Mouse (Mus musculus) forebrain, embryonic 13.5 days (tissue): ENCODE results near the gene Ddx46. TPM values are rescaled to one million over a fixed set of nuclear protein-coding genes. Genes with fewer than 3 reads are reported as not detected.
A peak's percentile ranks its signal among the peaks of the same experiment; 100 is the strongest.
"Not testable (repeated sequence)": the region's sequence is repeated elsewhere in the genome, so short reads cannot be mapped to it uniquely, and the experiment has no call there.

Experiments
- ATAC-seq: fragments of 200-750 bp; cut with Nextera tagmentation; 2 replicates; pipeline ENCODE4 v1.8.0; 2017
- H3K27ac ChIP-seq: fragments of 300-500 bp; sonication (generic); 2 replicates; pipeline ENCODE4 v1.5.1; 2015; ENCODE audit warnings: inconsistent platforms, mild to moderate bottlenecking, moderate library complexity
- H3K27me3 ChIP-seq: fragments of 300-500 bp; sonication (generic); 2 replicates; pipeline ENCODE4 v1.6.1; 2015; ENCODE audit warnings: mild to moderate bottlenecking, inconsistent platforms
- H3K36me3 ChIP-seq: fragments of 300-500 bp; sonication (generic); 2 replicates; pipeline ENCODE4 v1.6.1; 2015; ENCODE audit warnings: mild to moderate bottlenecking, inconsistent platforms; ENCODE audit not compliant: poor library complexity, severe bottlenecking
- H3K4me1 ChIP-seq: fragments of 300-500 bp; sonication (generic); 2 replicates; pipeline ENCODE4 v1.6.1; 2015; ENCODE audit warnings: inconsistent platforms
- H3K4me2 ChIP-seq: fragments of 300-500 bp; sonication (generic); 2 replicates; pipeline ENCODE4 v1.6.1; 2015; ENCODE audit warnings: inconsistent platforms, mild to moderate bottlenecking, moderate library complexity
- H3K4me3 ChIP-seq: fragments of 300-500 bp; sonication (generic); 2 replicates; pipeline ENCODE4 v1.5.1; 2015; ENCODE audit warnings: mild to moderate bottlenecking, inconsistent platforms
- H3K9ac ChIP-seq: fragments of 300-500 bp; sonication (generic); 2 replicates; pipeline ENCODE4 v1.6.1; 2015; ENCODE audit warnings: mild to moderate bottlenecking, inconsistent platforms
- H3K9me3 ChIP-seq: fragments of 300-500 bp; sonication (generic); replicated peaks from 2 replicates; pipeline ENCODE4 v1.6.1; 2016; ENCODE audit warnings: inconsistent platforms
- WGBS: fragments of 180-500 bp; shearing (Covaris S2); methylation state at CpG from one replicate; pipeline ENCODE4 v1.1.7; 2015; 5-methylcytosine and 5-hydroxymethylcytosine counted together
- polyA plus RNA-seq: library from polyadenylated mRNA; unstranded; fragments of >200 nt; fragmentation: Nextera tagmentation; extraction: Ambion mirVana; gene quantifications from 2 replicates; pipeline ENCODE4 v1.2.1, GENCODE M21; 2015

Ddx46 gene
- polyA plus RNA-seq, 1 experiment from 2014 or later, result 36.6 TPM

GRCm38 (mm10) chr13:55607624-55608006 is 27.2 kb upstream of the Ddx46 start:
- Histone ChIP-seq H3K27me3 (no peaks in the 10 kb centered on the region), H3K4me3 (no peak overlapping the region), H3K9ac (no peak overlapping the region), H3K9me3 (no peaks in the 10 kb centered on the region), H3K36me3 (peaks cover 74% of the 10 kb centered on the region), H3K4me2 (no peak overlapping the region), H3K27ac (no peak overlapping the region), H3K4me1 (no peaks in the 10 kb centered on the region)
- 95% methylated on average over 2 of the region's 2 CpGs for WGBS
- no peak for ATAC-seq

GRCm38 (mm10) chr13:55611996-55612395 is 22.8 kb upstream of the Ddx46 start:
- Histone ChIP-seq H3K4me1 (no peaks in the 10 kb centered on the region), H3K4me3 (no peak overlapping the region), H3K4me2 (no peak overlapping the region), H3K27ac (no peak overlapping the region), H3K27me3 (no peaks in the 10 kb centered on the region), H3K36me3 (peaks cover 56% of the 10 kb centered on the region), H3K9ac (no peak overlapping the region), H3K9me3 (no peaks in the 10 kb centered on the region)
- ATAC-seq, result no peak
- WGBS, result 93% methylated on average over 7 of the region's 7 CpGs

- Histone ChIP-seq H3K27ac (no peak overlapping the region), H3K9me3 (no peaks in the 10 kb centered on the region), H3K27me3 (no peaks in the 10 kb centered on the region), H3K4me2 (no peak overlapping the region), H3K36me3 (peaks cover 42% of the 10 kb centered on the region), H3K4me1 (no peaks in the 10 kb centered on the region), H3K4me3 (no peak overlapping the region), H3K9ac (no peak overlapping the region)
- no peak for ATAC-seq
- WGBS, result 56% methylated on average over 5 of the region's 5 CpGs
These were observed 21.4 kb upstream of the Ddx46 start for GRCm38 (mm10) chr13:55613471-55613870.

- Histone ChIP-seq H3K9ac (no peak overlapping the region), H3K4me3 (no peak overlapping the region), H3K27ac (no peak overlapping the region), H3K4me1 (peaks cover 16% of the 10 kb centered on the region), H3K9me3 (no peaks in the 10 kb centered on the region), H3K27me3 (no peaks in the 10 kb centered on the region), H3K4me2 (no peak overlapping the region), H3K36me3 (0 out of 2 replicates have a peak, but pooled peaks cover 7% of the 10 kb centered on the region)
- no peak for ATAC-seq
- 94% methylated on average over 4 of the region's 4 CpGs for WGBS
These were observed 15.5 kb upstream of the Ddx46 start for GRCm38 (mm10) chr13:55619328-55619727.

GRCm38 (mm10) chr13:55620275-55620674 is 14.6 kb upstream of the Ddx46 start:
- ATAC-seq, result no peak
- no peak overlapping the region for H3K27ac ChIP-seq
- H3K4me3 ChIP-seq, result no peak overlapping the region
- no peaks in the 10 kb centered on the region for H3K9me3 ChIP-seq
- 78% methylated on average over 2 of the region's 2 CpGs for WGBS
- no peak overlapping the region for H3K9ac ChIP-seq
- H3K4me2 ChIP-seq, result no peak overlapping the region
- H3K27me3 ChIP-seq, result no peaks in the 10 kb centered on the region
- H3K36me3 ChIP-seq, result peaks cover 8% of the 10 kb centered on the region
- peaks cover 26% of the 10 kb centered on the region for H3K4me1 ChIP-seq

GRCm38 (mm10) chr13:55622156-55622648 is 12.6 kb upstream of the Ddx46 start:
- Histone ChIP-seq H3K36me3 (peaks cover 26% of the 10 kb centered on the region), H3K4me2 (peak overlapping the region; percentile 87), H3K4me3 (peak overlapping the region; percentile 85), H3K27ac (peak overlapping the region; percentile 81), H3K4me1 (peaks cover 31% of the 10 kb centered on the region), H3K9ac (peak overlapping the region; percentile 83)
- not testable (repeated sequence) for H3K9me3 ChIP-seq, H3K27me3 ChIP-seq, ATAC-seq
- 25% methylated on average over 20 of the region's 20 CpGs for WGBS

- Histone ChIP-seq H3K9me3 (no peaks in the 10 kb centered on the region), H3K36me3 (peaks cover 31% of the 10 kb centered on the region), H3K4me1 (peaks cover 31% of the 10 kb centered on the region), H3K4me3 (peak within 1 kb of the TSS; percentile 85), H3K9ac (peak within 1 kb of the TSS; percentile 83), H3K27ac (peak within 1 kb of the TSS; percentile 81), H3K27me3 (no peaks in the 10 kb centered on the region), H3K4me2 (peak within 1 kb of the TSS; percentile 87)
- under 1% methylated on average over 59 of the region's 59 CpGs for WGBS
- ATAC-seq, result peak; percentile 98
These were observed 11.9 kb upstream of the Ddx46 start, which contains the start of gene Caml for GRCm38 (mm10) chr13:55622649-55623541. TSS of gene Caml (plus strand) at chr13:55623005.

- Histone ChIP-seq H3K9me3 (no peaks in the 10 kb centered on the region), H3K4me2 (peak overlapping the region; percentile 79), H3K36me3 (peaks cover 59% of the 10 kb centered on the region), H3K4me3 (peak overlapping the region; percentile 99), H3K27me3 (no peaks in the 10 kb centered on the region), H3K27ac (peak overlapping the region; percentile 32; the same call in 1 of the 2 replicates), H3K9ac (peak overlapping the region; percentile 93), H3K4me1 (peaks cover 15% of the 10 kb centered on the region)
- under 1% methylated on average over 40 of the region's 40 CpGs for whole genome bisulfite sequencing
- ATAC-seq, result peak; percentile 60; the same call in 1 of the 2 replicates
These were observed 332 bp downstream of the Ddx46 start for GRCm38 (mm10) chr13:55635146-55635571.

- ATAC-seq, result no peak
- H3K9me3 ChIP-seq, result no peaks in the 10 kb centered on the region
- H3K4me2 ChIP-seq, result peak overlapping the region; percentile 79
- H3K4me3 ChIP-seq, result peak overlapping the region; percentile 99
- peaks cover 55% of the 10 kb centered on the region for H3K36me3 ChIP-seq
- WGBS, result 91% methylated on average over 14 of the region's 14 CpGs
- H3K27me3 ChIP-seq, result no peaks in the 10 kb centered on the region
- H3K9ac ChIP-seq, result no peak overlapping the region
- peaks cover 15% of the 10 kb centered on the region for H3K4me1 ChIP-seq
- H3K27ac ChIP-seq, result no peak overlapping the region
These were observed 1.6 kb downstream of the Ddx46 start for GRCm38 (mm10) chr13:55636185-55636983.

GRCm38 (mm10) chr13:55640480-55640879 is 5.7 kb downstream of the Ddx46 start:
- 52% methylated on average over 8 of the region's 8 CpGs for WGBS
- ATAC-seq, result 0 out of 2 replicates have a peak, but pooled peaks have one; percentile 4
- peaks cover 51% of the 10 kb centered on the region for H3K36me3 ChIP-seq

GRCm38 (mm10) chr13:55644525-55644924 is 9.7 kb downstream of the Ddx46 start:
- Histone ChIP-seq H3K4me1 (no peaks in the 10 kb centered on the region), H3K4me3 (no peak overlapping the region), H3K27me3 (no peaks in the 10 kb centered on the region), H3K9me3 (no peaks in the 10 kb centered on the region), H3K27ac (no peak overlapping the region), H3K4me2 (no peak overlapping the region), H3K9ac (no peak overlapping the region), H3K36me3 (peaks cover 70% of the 10 kb centered on the region)
- WGBS, result 88% methylated on average over 2 of the region's 2 CpGs
- ATAC-seq, result no peak

More at GRCm38 (mm10) chr13:55640480-55640879, 5.7 kb downstream of the Ddx46 start:
- not testable (repeated sequence) for H3K27ac ChIP-seq, H3K27me3 ChIP-seq, H3K9ac ChIP-seq, H3K4me2 ChIP-seq, H3K9me3 ChIP-seq, H3K4me3 ChIP-seq
- H3K4me1 ChIP-seq, result peaks cover 13% of the 10 kb centered on the region

- H3K4me3 ChIP-seq, result no peak overlapping the region
- H3K27ac ChIP-seq, result no peak overlapping the region
- WGBS, result 88% methylated on average over 12 of the region's 12 CpGs
- no peaks in the 10 kb centered on the region for H3K27me3 ChIP-seq
- peaks cover 100% of the 10 kb centered on the region for H3K36me3 ChIP-seq
- H3K9me3 ChIP-seq, result no peaks in the 10 kb centered on the region
- ATAC-seq, result no peak
- no peaks in the 10 kb centered on the region for H3K4me1 ChIP-seq
- H3K9ac ChIP-seq, result no peak overlapping the region
- H3K4me2 ChIP-seq, result no peak overlapping the region
These were observed 15.3 kb downstream of the Ddx46 start for GRCm38 (mm10) chr13:55650098-55650497.
